Mouse (Mus musculus): Measurements from ENCODE around the gene Siglecf. TPM values are rescaled to one million over a fixed set of nuclear protein-coding genes. Genes with fewer than 3 reads are reported as not detected.

Gene Siglecf
- total and polyA plus RNA-seq, 3 experiments, result 0.14 TPM; not detected in 2

DNA sequence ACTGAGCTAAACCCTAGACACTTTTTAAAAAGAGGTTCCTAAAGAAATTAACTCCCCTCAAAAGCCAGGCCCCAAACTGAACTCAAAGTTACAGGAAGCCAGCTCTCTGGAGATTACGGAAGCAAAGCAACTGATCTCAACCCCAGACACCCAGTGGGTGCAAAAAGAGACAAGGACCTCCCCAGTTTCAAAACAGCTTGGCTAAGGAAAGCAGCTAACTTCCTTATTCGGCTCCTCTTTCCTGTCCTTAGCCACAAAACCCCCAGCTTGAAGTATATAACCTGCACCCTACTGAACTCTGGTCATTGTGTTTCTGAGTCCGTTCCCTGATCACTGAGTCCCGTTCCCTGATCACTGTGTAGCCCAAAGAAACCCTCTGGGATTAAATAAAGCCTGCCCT is 2.0 kb downstream of the Siglecf start:
- Histone ChIP-seq H3K27me3 (ENCODE audit: control insufficient read depth, insufficient read depth, low read length) (no peaks in the 10 kb centered on the region), H3K79me2 (replicated peaks; ENCODE audit: control insufficient read depth, insufficient read depth, low read length) (no peaks in the 10 kb centered on the region), H3K4me1 (ENCODE audit: control insufficient read depth, insufficient read depth, low read length) (no peaks in the 10 kb centered on the region), H3K27ac (no peak overlapping the region), H3K9ac (ENCODE audit: low read depth, low read length) (no peak overlapping the region), H3K4me3 (no peak overlapping the region), H3K36me3 (ENCODE audit: control insufficient read depth, insufficient read depth, low read length) (no peaks in the 10 kb centered on the region)
- 30% methylated on average over 4 of the region's 4 CpGs for WGBS
- TF ChIP-seq POLR2A (IDR thresholded peaks at IDR 0.05; ENCODE audit: insufficient read depth, low read depth, low read length) (no peak), EP300 (IDR thresholded peaks at IDR 0.05; ENCODE audit: insufficient read depth, low read depth, low read length) (no peak), CTCF (IDR thresholded peaks at IDR 0.05) (no peak)
- intact Hi-C loops (cut with DNase I), result no loop called here
- DNase-seq, result peak in 1 of 2 experiments; percentile 14

DNA sequence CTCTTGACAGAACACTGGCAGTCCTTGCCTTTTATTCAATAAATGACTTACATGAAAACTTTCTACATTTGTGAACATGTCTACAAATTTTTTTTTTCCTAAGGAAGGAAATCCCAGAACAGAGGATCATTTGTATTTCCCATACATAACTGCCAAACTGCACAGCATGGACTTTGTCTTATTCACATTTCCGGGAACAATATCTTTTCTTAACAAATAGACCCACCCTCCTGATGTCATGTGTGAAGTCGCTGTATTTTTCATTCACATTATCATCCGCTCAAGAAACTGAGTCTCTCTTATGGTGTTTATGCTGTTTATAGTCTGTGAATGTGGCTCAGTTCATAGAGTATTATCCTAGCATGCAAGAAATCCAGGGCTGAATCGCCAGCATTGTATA is 2.6 kb downstream of the Siglecf start:
- no peak for TF ChIP-seq CTCF (IDR thresholded peaks at IDR 0.05)
- no peak for TF ChIP-seq EP300 (IDR thresholded peaks at IDR 0.05; ENCODE audit: insufficient read depth, low read depth, low read length)
- no peak for TF ChIP-seq POLR2A (IDR thresholded peaks at IDR 0.05; ENCODE audit: insufficient read depth, low read depth, low read length)
- DNase-seq, result no peak
- H3K27me3 ChIP-seq (ENCODE audit: control insufficient read depth, insufficient read depth, low read length), result no peaks in the 10 kb centered on the region
- no peaks in the 10 kb centered on the region for H3K79me2 ChIP-seq (replicated peaks; ENCODE audit: control insufficient read depth, insufficient read depth, low read length)
- no peak overlapping the region for H3K9ac ChIP-seq (ENCODE audit: low read depth, low read length)
- H3K27ac ChIP-seq, result no peak overlapping the region
- no peak overlapping the region for H3K4me3 ChIP-seq
- no peaks in the 10 kb centered on the region for H3K36me3 ChIP-seq (ENCODE audit: control insufficient read depth, insufficient read depth, low read length)
- no peaks in the 10 kb centered on the region for H3K4me1 ChIP-seq (ENCODE audit: control insufficient read depth, insufficient read depth, low read length)
- 51% methylated on average over 4 of the region's 4 CpGs for WGBS
- intact Hi-C loops (cut with DNase I), result no loop called here

DNA sequence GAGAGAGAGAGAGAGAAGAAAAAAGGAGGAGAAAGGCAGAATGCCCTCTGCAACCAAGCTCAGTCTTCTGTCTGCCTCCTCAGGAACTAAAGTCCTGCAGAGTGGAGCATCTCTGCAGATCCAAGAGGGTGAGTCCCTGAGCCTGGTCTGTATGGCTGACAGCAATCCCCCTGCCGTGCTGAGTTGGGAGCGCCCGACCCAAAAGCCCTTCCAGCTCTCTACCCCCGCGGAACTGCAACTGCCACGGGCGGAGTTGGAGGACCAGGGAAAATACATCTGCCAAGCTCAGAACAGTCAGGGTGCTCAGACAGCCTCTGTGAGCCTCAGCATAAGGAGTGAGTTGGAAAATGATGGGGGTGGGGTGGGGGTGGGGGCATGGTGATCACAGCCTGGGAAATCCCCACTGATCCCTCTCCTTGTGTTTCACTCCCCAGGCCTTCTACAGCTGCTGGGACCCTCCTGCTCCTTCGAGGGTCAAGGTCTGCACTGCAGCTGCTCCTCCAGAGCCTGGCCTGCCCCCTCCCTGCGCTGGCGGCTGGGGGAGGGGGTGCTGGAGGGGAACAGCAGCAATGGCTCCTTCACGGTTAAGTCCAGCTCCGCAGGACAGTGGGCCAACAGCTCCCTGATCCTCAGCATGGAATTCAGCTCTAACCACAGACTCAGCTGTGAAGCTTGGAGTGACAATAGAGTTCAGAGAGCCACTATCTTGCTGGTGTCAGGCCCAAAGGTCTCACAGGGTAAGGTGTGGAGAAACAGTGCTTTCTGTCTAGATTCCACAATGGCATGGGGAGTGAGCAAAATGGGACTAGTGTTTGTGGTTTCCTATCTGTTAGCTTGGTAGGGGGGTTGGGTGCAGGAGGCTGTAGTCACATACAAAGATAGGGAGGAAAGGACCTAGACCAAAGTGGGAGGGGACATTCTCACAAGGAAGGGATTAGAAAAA is 4.0 kb downstream of the Siglecf start:
- TF ChIP-seq POLR2A (IDR thresholded peaks at IDR 0.05; ENCODE audit: insufficient read depth, low read depth, low read length), result no peak
- TF ChIP-seq EP300 (IDR thresholded peaks at IDR 0.05; ENCODE audit: insufficient read depth, low read depth, low read length), result no peak
- no peak for TF ChIP-seq CTCF (IDR thresholded peaks at IDR 0.05)
- H3K9ac ChIP-seq (ENCODE audit: low read depth, low read length), result no peak overlapping the region
- H3K79me2 ChIP-seq (replicated peaks; ENCODE audit: control insufficient read depth, insufficient read depth, low read length), result no peaks in the 10 kb centered on the region
- H3K4me1 ChIP-seq (ENCODE audit: control insufficient read depth, insufficient read depth, low read length), result no peaks in the 10 kb centered on the region
- 11% methylated on average over 12 of the region's 12 CpGs for WGBS
- H3K4me3 ChIP-seq, result no peak overlapping the region
- H3K27ac ChIP-seq, result no peak overlapping the region
- intact Hi-C loops (cut with DNase I), result no loop called here
- H3K27me3 ChIP-seq (ENCODE audit: control insufficient read depth, insufficient read depth, low read length), result no peaks in the 10 kb centered on the region
- DNase-seq, result no peak
- no peaks in the 10 kb centered on the region for H3K36me3 ChIP-seq (ENCODE audit: control insufficient read depth, insufficient read depth, low read length)

DNA sequence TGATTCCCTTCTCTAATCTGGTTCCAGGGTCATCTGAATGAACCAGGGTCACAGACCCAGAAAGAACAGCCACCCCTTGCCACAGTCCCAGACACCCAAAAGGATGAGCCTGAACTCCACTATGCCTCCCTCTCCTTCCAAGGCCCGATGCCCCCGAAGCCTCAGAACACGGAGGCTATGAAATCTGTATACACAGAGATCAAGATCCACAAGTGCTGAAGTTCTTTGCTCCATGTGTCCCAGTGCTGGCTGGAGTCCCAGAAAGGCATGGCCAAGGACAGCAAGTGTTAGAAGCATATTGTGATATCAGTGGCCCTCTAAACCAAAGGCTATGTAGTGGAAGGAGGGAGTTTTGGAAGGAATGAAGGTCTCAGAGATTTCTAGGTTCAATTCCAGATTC is 7.4 kb downstream of the Siglecf start:
- no peak overlapping the region for H3K27ac ChIP-seq
- no peaks in the 10 kb centered on the region for H3K27me3 ChIP-seq (ENCODE audit: control insufficient read depth, insufficient read depth, low read length)
- no peaks in the 10 kb centered on the region for H3K36me3 ChIP-seq (ENCODE audit: control insufficient read depth, insufficient read depth, low read length)
- DNase-seq, result no peak
- TF ChIP-seq CTCF (IDR thresholded peaks at IDR 0.05) (no peak), EP300 (IDR thresholded peaks at IDR 0.05; ENCODE audit: insufficient read depth, low read depth, low read length) (no peak), POLR2A (IDR thresholded peaks at IDR 0.05; ENCODE audit: insufficient read depth, low read depth, low read length) (no peak)
- 67% methylated on average over 3 of the region's 3 CpGs for WGBS
- no peaks in the 10 kb centered on the region for H3K4me1 ChIP-seq (ENCODE audit: control insufficient read depth, insufficient read depth, low read length)
- no peaks in the 10 kb centered on the region for H3K79me2 ChIP-seq (replicated peaks; ENCODE audit: control insufficient read depth, insufficient read depth, low read length)
- H3K9ac ChIP-seq (ENCODE audit: low read depth, low read length), result no peak overlapping the region
- intact Hi-C loops (cut with DNase I), result no loop called here
- no peak overlapping the region for H3K4me3 ChIP-seq

DNA sequence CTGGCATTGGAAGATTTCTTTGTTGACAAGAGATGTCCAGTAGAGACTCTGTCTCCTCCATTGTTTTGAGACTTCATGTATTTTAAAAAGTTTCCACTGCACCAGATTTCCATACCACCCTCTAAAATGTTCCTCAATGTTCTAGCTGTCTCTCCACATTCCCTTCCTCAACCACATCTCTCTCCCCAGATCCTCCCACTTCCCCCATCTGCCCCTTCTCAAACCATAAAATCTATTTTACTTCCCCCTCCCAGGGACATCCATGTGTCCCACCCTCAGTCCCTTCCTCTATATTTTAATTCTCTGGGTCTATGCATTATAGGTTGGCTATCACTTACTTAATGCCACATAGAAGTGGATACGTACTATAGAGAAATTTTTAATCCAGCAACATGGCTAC is 10.3 kb downstream of the Siglecf start:
- H3K27ac ChIP-seq, result no peak overlapping the region
- 87% methylated on average over 1 of the region's 1 CpGs for WGBS
- no peaks in the 10 kb centered on the region for H3K79me2 ChIP-seq (replicated peaks; ENCODE audit: control insufficient read depth, insufficient read depth, low read length)
- DNase-seq, result no peak
- H3K4me3 ChIP-seq, result no peak overlapping the region
- intact Hi-C loops (cut with DNase I), result no loop called here
- H3K36me3 ChIP-seq (ENCODE audit: control insufficient read depth, insufficient read depth, low read length), result no peaks in the 10 kb centered on the region
- TF ChIP-seq POLR2A (IDR thresholded peaks at IDR 0.05; ENCODE audit: insufficient read depth, low read depth, low read length) (no peak), EP300 (IDR thresholded peaks at IDR 0.05; ENCODE audit: insufficient read depth, low read depth, low read length) (no peak), CTCF (IDR thresholded peaks at IDR 0.05) (no peak)
- no peaks in the 10 kb centered on the region for H3K27me3 ChIP-seq (ENCODE audit: control insufficient read depth, insufficient read depth, low read length)
- H3K4me1 ChIP-seq (ENCODE audit: control insufficient read depth, insufficient read depth, low read length), result no peaks in the 10 kb centered on the region
- H3K9ac ChIP-seq (ENCODE audit: low read depth, low read length), result no peak overlapping the region

DNA sequence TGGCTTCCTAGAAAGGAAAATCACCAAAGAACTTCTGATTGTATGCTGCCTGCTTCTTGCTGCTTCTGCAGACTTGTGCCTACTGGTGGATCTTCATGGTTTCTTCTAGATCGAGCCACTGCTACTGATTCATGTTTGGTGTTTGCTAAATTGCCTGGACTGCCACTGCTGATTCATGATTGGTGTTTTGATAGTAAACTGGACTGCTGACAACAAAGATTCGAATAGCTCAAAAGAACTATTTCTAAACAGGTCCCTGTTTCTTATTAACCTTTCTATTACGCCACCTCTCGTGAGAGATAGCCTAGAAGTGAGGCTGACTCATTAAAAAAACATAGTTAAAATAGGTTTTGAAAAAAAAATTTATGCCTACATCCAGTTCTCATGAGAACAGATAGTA is 10.9 kb downstream of the Siglecf start:
- TF ChIP-seq POLR2A (IDR thresholded peaks at IDR 0.05; ENCODE audit: insufficient read depth, low read depth, low read length) (no peak), CTCF (IDR thresholded peaks at IDR 0.05) (no peak), EP300 (IDR thresholded peaks at IDR 0.05; ENCODE audit: insufficient read depth, low read depth, low read length) (no peak)
- H3K4me3 ChIP-seq, result no peak overlapping the region
- no peak overlapping the region for H3K9ac ChIP-seq (ENCODE audit: low read depth, low read length)
- H3K4me1 ChIP-seq (ENCODE audit: control insufficient read depth, insufficient read depth, low read length), result no peaks in the 10 kb centered on the region
- WGBS, result 44% methylated on average over 4 of the region's 4 CpGs
- H3K27me3 ChIP-seq (ENCODE audit: control insufficient read depth, insufficient read depth, low read length), result no peaks in the 10 kb centered on the region
- no peak for DNase-seq
- H3K36me3 ChIP-seq (ENCODE audit: control insufficient read depth, insufficient read depth, low read length), result no peaks in the 10 kb centered on the region
- no peak overlapping the region for H3K27ac ChIP-seq
- no peaks in the 10 kb centered on the region for H3K79me2 ChIP-seq (replicated peaks; ENCODE audit: control insufficient read depth, insufficient read depth, low read length)
- intact Hi-C loops (cut with DNase I), result no loop called here
